Mouse (Mus musculus): ENCODE measurements around the gene Dnmbp. TPM values are rescaled to one million over a fixed set of nuclear protein-coding genes. Genes with fewer than 3 reads are reported as not detected.
"Not testable (repeated sequence)": the region's sequence is repeated elsewhere in the genome, so short reads cannot be mapped to it uniquely, and the experiment has no call there.

The Dnmbp gene
- polyA plus RNA-seq, 1 experiment, result 13.9 TPM

DNA sequence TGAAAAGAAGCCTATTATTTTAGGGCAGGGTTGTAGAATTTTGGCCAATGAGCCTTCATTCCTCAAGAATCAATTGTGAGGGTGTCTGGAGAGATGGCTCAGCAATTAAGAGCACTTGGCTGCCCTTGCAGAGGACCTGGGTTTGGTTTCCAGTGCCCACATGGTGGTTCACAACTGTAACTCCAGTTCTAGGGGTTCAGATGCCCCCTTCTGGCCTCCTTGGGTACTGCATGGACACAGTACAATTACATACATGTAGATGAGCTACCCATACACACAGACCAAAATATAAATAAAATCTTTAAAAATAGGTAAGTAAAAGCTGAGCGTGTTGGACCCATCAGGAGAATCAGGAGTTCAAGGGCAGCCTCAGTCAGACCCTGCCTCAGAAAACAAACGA, 21.2 kb upstream of the Dnmbp start:
- DNase-seq, result no peak
- TF ChIP-seq CTCF (conservative IDR thresholded peaks at IDR 0.05; ENCODE audit: insufficient read depth, insufficient read length, low read depth, low read length) (peak; percentile 46), POLR2A (IDR thresholded peaks at IDR 0.05; ENCODE audit: low read depth, low read length) (no peak)

GRCm38 (mm10) chr19:43960014-43960413, 20.0 kb upstream of the Dnmbp start:
- DNase-seq, result peak; percentile 23
- 67% methylated on average over 11 of the region's 11 CpGs for WGBS
- no peaks in the 10 kb centered on the region for H3K36me3 ChIP-seq (ENCODE audit: control insufficient read depth, insufficient read depth, low read length)
- H3K27me3 ChIP-seq (replicated peaks; ENCODE audit: control insufficient read depth, insufficient read depth, low read length), result no peaks in the 10 kb centered on the region
- peaks cover 3% of the 10 kb centered on the region; the same call in 1 of the 2 replicates for H3K4me1 ChIP-seq (ENCODE audit: control insufficient read depth, insufficient read depth, low read length)
- H3K27ac ChIP-seq (ENCODE audit: insufficient read depth, low read depth, low read length), result no peak overlapping the region
- H3K4me3 ChIP-seq (ENCODE audit: insufficient read depth, low read depth, low read length), result no peak overlapping the region
- no peak for TF ChIP-seq CTCF (conservative IDR thresholded peaks at IDR 0.05; ENCODE audit: insufficient read depth, insufficient read length, low read depth, low read length)
- TF ChIP-seq POLR2A (IDR thresholded peaks at IDR 0.05; ENCODE audit: low read depth, low read length), result no peak

More for the DNA sequence above, 21.2 kb upstream of the Dnmbp start:
- no peaks in the 10 kb centered on the region for H3K27me3 ChIP-seq (replicated peaks; ENCODE audit: control insufficient read depth, insufficient read depth, low read length)
- no peak overlapping the region for H3K4me3 ChIP-seq (ENCODE audit: insufficient read depth, low read depth, low read length)
- no peaks in the 10 kb centered on the region for H3K36me3 ChIP-seq (ENCODE audit: control insufficient read depth, insufficient read depth, low read length)
- 91% methylated on average over 2 of the region's 2 CpGs for WGBS
- no peaks in the 10 kb centered on the region; the same call in 1 of the 2 replicates for H3K4me1 ChIP-seq (ENCODE audit: control insufficient read depth, insufficient read depth, low read length)
- H3K27ac ChIP-seq (ENCODE audit: insufficient read depth, low read depth, low read length), result no peak overlapping the region

GRCm38 (mm10) chr19:43959162-43959561, 19.2 kb upstream of the Dnmbp start:
- peak; percentile 83 for DNase-seq
- H3K27ac ChIP-seq (ENCODE audit: insufficient read depth, low read depth, low read length), result no peak overlapping the region
- 14% methylated on average over 2 of the region's 2 CpGs for WGBS

DNA sequence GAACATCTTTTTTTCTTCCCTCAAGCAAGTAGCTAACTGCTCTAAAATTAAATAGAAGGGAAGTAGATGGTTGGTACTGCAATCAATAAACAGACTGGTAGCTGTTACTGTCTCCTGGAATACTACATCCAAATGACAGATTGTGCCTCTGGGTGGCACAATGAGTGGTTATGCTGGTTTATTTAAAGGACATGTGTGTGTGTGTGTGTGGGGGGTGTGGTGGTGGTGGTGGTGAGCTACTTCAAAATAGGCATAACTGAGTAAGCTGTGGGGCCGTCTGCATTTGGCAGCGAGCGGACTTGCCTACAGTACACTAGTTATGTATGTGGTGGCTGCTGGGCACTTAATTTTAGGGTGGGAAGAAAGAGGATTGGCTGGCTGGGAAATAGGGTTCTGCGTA, 17.9 kb upstream of the Dnmbp start:
- TF ChIP-seq CTCF (conservative IDR thresholded peaks at IDR 0.05; ENCODE audit: insufficient read depth, insufficient read length, low read depth, low read length) (no peak), POLR2A (IDR thresholded peaks at IDR 0.05; ENCODE audit: low read depth, low read length) (no peak)
- DNase-seq, result no peak
- H3K4me3 ChIP-seq (ENCODE audit: insufficient read depth, low read depth, low read length), result no peak overlapping the region
- H3K36me3 ChIP-seq (ENCODE audit: control insufficient read depth, insufficient read depth, low read length), result no peaks in the 10 kb centered on the region
- no peaks in the 10 kb centered on the region for H3K27me3 ChIP-seq (replicated peaks; ENCODE audit: control insufficient read depth, insufficient read depth, low read length)
- 83% methylated on average over 4 of the region's 4 CpGs for WGBS
- H3K4me1 ChIP-seq (ENCODE audit: control insufficient read depth, insufficient read depth, low read length), result peaks cover 3% of the 10 kb centered on the region; the same call in 1 of the 2 replicates
- H3K27ac ChIP-seq (ENCODE audit: insufficient read depth, low read depth, low read length), result no peak overlapping the region

More at GRCm38 (mm10) chr19:43959162-43959561, 19.2 kb upstream of the Dnmbp start:
- Histone ChIP-seq H3K27me3 (replicated peaks; ENCODE audit: control insufficient read depth, insufficient read depth, low read length) (no peaks in the 10 kb centered on the region), H3K36me3 (ENCODE audit: control insufficient read depth, insufficient read depth, low read length) (no peaks in the 10 kb centered on the region), H3K4me1 (ENCODE audit: control insufficient read depth, insufficient read depth, low read length) (peaks cover 3% of the 10 kb centered on the region; the same call in 1 of the 2 replicates), H3K4me3 (ENCODE audit: insufficient read depth, low read depth, low read length) (no peak overlapping the region)
- TF ChIP-seq POLR2A (IDR thresholded peaks at IDR 0.05; ENCODE audit: low read depth, low read length) (no peak), CTCF (conservative IDR thresholded peaks at IDR 0.05; ENCODE audit: insufficient read depth, insufficient read length, low read depth, low read length) (peak; percentile 95)

- Histone ChIP-seq H3K4me1 (ENCODE audit: control insufficient read depth, insufficient read depth, low read length) (peaks cover 3% of the 10 kb centered on the region; the same call in 1 of the 2 replicates), H3K27ac (ENCODE audit: insufficient read depth, low read depth, low read length) (no peak overlapping the region), H3K36me3 (ENCODE audit: control insufficient read depth, insufficient read depth, low read length) (no peaks in the 10 kb centered on the region), H3K4me3 (ENCODE audit: insufficient read depth, low read depth, low read length) (no peak overlapping the region), H3K27me3 (replicated peaks; ENCODE audit: control insufficient read depth, insufficient read depth, low read length) (no peaks in the 10 kb centered on the region)
- 28% methylated on average over 4 of the region's 4 CpGs for WGBS
- DNase-seq, result no peak
- TF ChIP-seq POLR2A (IDR thresholded peaks at IDR 0.05; ENCODE audit: low read depth, low read length), result no peak
- TF ChIP-seq CTCF (conservative IDR thresholded peaks at IDR 0.05; ENCODE audit: insufficient read depth, insufficient read length, low read depth, low read length), result no peak
These were observed 17.4 kb upstream of the Dnmbp start for GRCm38 (mm10) chr19:43957402-43957801.

- Histone ChIP-seq H3K4me1 (ENCODE audit: control insufficient read depth, insufficient read depth, low read length) (peaks cover 3% of the 10 kb centered on the region; the same call in 1 of the 2 replicates), H3K36me3 (ENCODE audit: control insufficient read depth, insufficient read depth, low read length) (no peaks in the 10 kb centered on the region), H3K4me3 (ENCODE audit: insufficient read depth, low read depth, low read length) (no peak overlapping the region), H3K27me3 (replicated peaks; ENCODE audit: control insufficient read depth, insufficient read depth, low read length) (no peaks in the 10 kb centered on the region), H3K27ac (ENCODE audit: insufficient read depth, low read depth, low read length) (peak overlapping the region; percentile 25; the same call in 1 of the 2 replicates)
- 50% methylated on average over 5 of the region's 5 CpGs for WGBS
- no peak for TF ChIP-seq CTCF (conservative IDR thresholded peaks at IDR 0.05; ENCODE audit: insufficient read depth, insufficient read length, low read depth, low read length)
- TF ChIP-seq POLR2A (IDR thresholded peaks at IDR 0.05; ENCODE audit: low read depth, low read length), result no peak
- peak; percentile 38 for DNase-seq
These were observed 15.3 kb upstream of the Dnmbp start for GRCm38 (mm10) chr19:43955266-43955665.

DNA sequence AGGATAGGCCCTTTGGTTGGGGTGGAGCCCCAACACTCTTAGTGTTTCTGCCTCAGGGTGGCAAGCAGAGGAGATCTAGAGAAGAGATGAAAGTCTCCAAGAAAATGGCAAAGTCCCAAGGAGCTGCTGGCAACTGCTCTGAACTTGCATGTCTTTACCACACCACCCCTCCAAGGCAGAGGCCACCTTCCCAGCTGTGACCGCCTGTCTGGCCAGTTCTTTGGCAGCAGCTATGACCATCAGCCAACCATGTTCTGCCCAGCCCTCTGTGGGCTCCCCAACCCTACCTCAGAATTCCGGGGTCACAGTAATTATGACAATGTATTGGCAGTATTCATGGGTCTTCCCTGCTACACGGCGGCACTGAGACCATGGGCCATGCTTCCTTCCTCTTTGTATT, 14.9 kb upstream of the Dnmbp start:
- Histone ChIP-seq H3K27ac (ENCODE audit: insufficient read depth, low read depth, low read length) (0 out of 2 replicates have a peak overlapping the region, but pooled peaks have one; percentile 25), H3K36me3 (ENCODE audit: control insufficient read depth, insufficient read depth, low read length) (no peaks in the 10 kb centered on the region)

DNA sequence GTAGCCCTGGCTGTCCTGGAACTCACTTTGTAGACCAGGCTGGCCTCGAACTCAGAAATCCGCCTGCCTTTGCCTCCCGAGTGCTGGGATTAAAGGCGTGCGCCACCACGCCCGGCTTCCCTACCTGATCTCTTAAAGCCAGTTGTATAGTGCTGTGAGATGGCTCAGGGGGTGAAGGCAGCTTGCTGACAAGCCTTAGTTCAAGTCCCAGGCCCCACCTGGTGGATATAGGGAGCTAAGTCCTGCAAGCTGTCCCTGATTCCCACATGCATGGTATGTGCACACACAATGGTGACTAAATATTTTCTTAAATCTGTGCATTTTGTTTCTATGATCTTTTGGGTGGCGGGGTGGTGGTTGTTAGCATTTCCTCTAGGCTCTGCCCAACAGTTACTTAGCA, 12.9 kb upstream of the Dnmbp start:
- H3K27me3 ChIP-seq (replicated peaks; ENCODE audit: control insufficient read depth, insufficient read depth, low read length); H3K36me3 ChIP-seq (ENCODE audit: control insufficient read depth, insufficient read depth, low read length); DNase-seq; H3K27ac ChIP-seq (ENCODE audit: insufficient read depth, low read depth, low read length); H3K4me1 ChIP-seq (ENCODE audit: control insufficient read depth, insufficient read depth, low read length); H3K4me3 ChIP-seq (ENCODE audit: insufficient read depth, low read depth, low read length): not testable (repeated sequence)
- 94% methylated on average over 8 of the region's 8 CpGs for WGBS

More for the DNA sequence above, 14.9 kb upstream of the Dnmbp start:
- peaks cover 3% of the 10 kb centered on the region; the same call in 1 of the 2 replicates for H3K4me1 ChIP-seq (ENCODE audit: control insufficient read depth, insufficient read depth, low read length)
- H3K27me3 ChIP-seq (replicated peaks; ENCODE audit: control insufficient read depth, insufficient read depth, low read length), result no peaks in the 10 kb centered on the region
- TF ChIP-seq POLR2A (IDR thresholded peaks at IDR 0.05; ENCODE audit: low read depth, low read length) (no peak), CTCF (conservative IDR thresholded peaks at IDR 0.05; ENCODE audit: insufficient read depth, insufficient read length, low read depth, low read length) (no peak)
- no peak for DNase-seq
- 72% methylated on average over 4 of the region's 4 CpGs for WGBS
- H3K4me3 ChIP-seq (ENCODE audit: insufficient read depth, low read depth, low read length), result no peak overlapping the region
